Mouse (Mus musculus) intestine, embryonic 16.5 days (tissue): ENCODE measurements at regions not wholly inside any gene's neighbourhood (a gene's known extent, or its start where the extent isn't known, plus 50 kb on each side); places are given as distances from the start of the nearest gene placed in this dataset.
"Not testable (repeated sequence)": the region's sequence is repeated elsewhere in the genome, so short reads cannot be mapped to it uniquely, and the experiment has no call there.

Experiments used
- ATAC-seq: fragments of 200-750 bp; cut with Nextera tagmentation; 2 replicates; pipeline ENCODE4 v1.8.0; 2017; ENCODE audit warnings: moderate TSS enrichment, moderate library complexity
- H3K27ac ChIP-seq: fragments of 300-500 bp; sonication (generic); 2 replicates; pipeline ENCODE4 v1.5.1; 2014; ENCODE audit warnings: mild to moderate bottlenecking, low read length
- H3K27me3 ChIP-seq: fragments of 300-500 bp; sonication (generic); replicated peaks from 2 replicates; pipeline ENCODE4 v1.6.1; 2014; ENCODE audit warnings: low read length, control low read depth, mixed read lengths; ENCODE audit not compliant: control insufficient read depth, insufficient read depth
- H3K36me3 ChIP-seq: fragments of 300-500 bp; sonication (generic); 2 replicates; pipeline ENCODE4 v1.6.1; 2014; ENCODE audit warnings: low read length, control low read depth; ENCODE audit not compliant: control insufficient read depth, insufficient read depth
- H3K4me1 ChIP-seq: fragments of 300-500 bp; sonication (generic); 2 replicates; pipeline ENCODE4 v1.6.1; 2014; ENCODE audit warnings: low read length, control low read depth, mixed read lengths; ENCODE audit not compliant: control insufficient read depth, insufficient read depth
- H3K4me2 ChIP-seq: fragments of 300-500 bp; sonication (generic); 2 replicates; pipeline ENCODE4 v1.6.1; 2014; ENCODE audit warnings: low read depth, low read length, control low read depth
- H3K4me3 ChIP-seq: fragments of 300-500 bp; sonication (generic); 2 replicates; pipeline ENCODE4 v1.5.1; 2014; ENCODE audit warnings: mild to moderate bottlenecking, low read length
- H3K9ac ChIP-seq: fragments of 300-500 bp; sonication (generic); 2 replicates; pipeline ENCODE4 v1.6.1; 2014; ENCODE audit warnings: low read depth, low read length
- H3K9me3 ChIP-seq: fragments of 300-500 bp; sonication (generic); 2 replicates; pipeline ENCODE4 v1.6.1; 2016; ENCODE audit warnings: low read length, control low read depth; ENCODE audit not compliant: control insufficient read depth
- WGBS: fragments of 180-500 bp; shearing (Covaris S2); extraction: QIAGEN DNeasy Blood & Tissue Kit; methylation state at CpG from one replicate; pipeline ENCODE4 v1.1.7; 2014; 5-methylcytosine and 5-hydroxymethylcytosine counted together

GRCm38 (mm10) chr10:20843277-20843676 lies 109.1 kb upstream of the Ahi1 start:
- WGBS = 67% methylated on average over 3 of the region's 3 CpGs
- ATAC-seq = no peak
- no peaks in the 10 kb centered on the region for H3K36me3 ChIP-seq
- H3K27ac ChIP-seq = no peak overlapping the region
- no peak overlapping the region for H3K4me3 ChIP-seq
- no peaks in the 10 kb centered on the region for H3K4me1 ChIP-seq
- H3K4me2 ChIP-seq = no peak overlapping the region
- no peaks in the 10 kb centered on the region for H3K9me3 ChIP-seq
- no peaks in the 10 kb centered on the region for H3K27me3 ChIP-seq
- H3K9ac ChIP-seq = no peak overlapping the region

GRCm38 (mm10) chr10:20842131-20842530 lies 110.2 kb upstream of the Ahi1 start:
- Histone ChIP-seq H3K4me1 (no peaks in the 10 kb centered on the region), H3K9ac (no peak overlapping the region), H3K36me3 (no peaks in the 10 kb centered on the region), H3K4me2 (no peak overlapping the region), H3K4me3 (no peak overlapping the region), H3K27me3 (no peaks in the 10 kb centered on the region), H3K27ac (0 out of 2 replicates have a peak overlapping the region, but pooled peaks have one; percentile 2), H3K9me3 (no peaks in the 10 kb centered on the region)
- no peak for ATAC-seq
- WGBS = 75% methylated on average over 1 of the region's 1 CpGs

- no peak overlapping the region for H3K9ac ChIP-seq
- H3K27ac ChIP-seq = 0 out of 2 replicates have a peak overlapping the region, but pooled peaks have one; percentile 2
- H3K9me3 ChIP-seq = no peaks in the 10 kb centered on the region
- H3K27me3 ChIP-seq = no peaks in the 10 kb centered on the region
- H3K4me3 ChIP-seq = no peak overlapping the region
- H3K4me2 ChIP-seq = no peak overlapping the region
- no peaks in the 10 kb centered on the region for H3K36me3 ChIP-seq
- ATAC-seq = no peak
- no peaks in the 10 kb centered on the region for H3K4me1 ChIP-seq
- 58% methylated on average over 3 of the region's 3 CpGs for WGBS
Measured at GRCm38 (mm10) chr10:20841430-20842040, 110.8 kb upstream of the Ahi1 start.

- Histone ChIP-seq H3K36me3 (no peaks in the 10 kb centered on the region), H3K4me3 (no peak overlapping the region), H3K9ac (no peak overlapping the region), H3K4me1 (no peaks in the 10 kb centered on the region), H3K4me2 (no peak overlapping the region), H3K27me3 (no peaks in the 10 kb centered on the region), H3K9me3 (no peaks in the 10 kb centered on the region), H3K27ac (no peak overlapping the region)
- 56% methylated on average over 8 of the region's 8 CpGs for WGBS
- ATAC-seq = no peak
Measured at GRCm38 (mm10) chr10:20838685-20839425, 113.5 kb upstream of the Ahi1 start.

- not testable (repeated sequence) for H3K4me3 ChIP-seq, H3K27ac ChIP-seq, H3K4me1 ChIP-seq, ATAC-seq, H3K9me3 ChIP-seq, H3K9ac ChIP-seq, H3K36me3 ChIP-seq, H3K27me3 ChIP-seq, H3K4me2 ChIP-seq
- 78% methylated on average over 4 of the region's 4 CpGs for WGBS
Measured at GRCm38 (mm10) chr10:20836816-20837215, 111.9 kb upstream of the Pde7b start.

- H3K9ac ChIP-seq = no peak overlapping the region
- 80% methylated on average over 11 of the region's 11 CpGs for WGBS
Measured at GRCm38 (mm10) chr10:20834806-20835575, 110.1 kb upstream of the Pde7b start.

GRCm38 (mm10) chr10:20828304-20828703 lies 103.4 kb upstream of the Pde7b start:
- peak; percentile 70 for ATAC-seq
- H3K27me3 ChIP-seq = no peaks in the 10 kb centered on the region
- no peaks in the 10 kb centered on the region for H3K4me1 ChIP-seq
- no peak overlapping the region for H3K9ac ChIP-seq
- no peak overlapping the region for H3K27ac ChIP-seq
- H3K4me3 ChIP-seq = no peak overlapping the region
- no peak overlapping the region for H3K4me2 ChIP-seq
- whole genome bisulfite sequencing = 43% methylated on average over 1 of the region's 1 CpGs
- H3K9me3 ChIP-seq = no peaks in the 10 kb centered on the region
- H3K36me3 ChIP-seq = no peaks in the 10 kb centered on the region

More at GRCm38 (mm10) chr10:20834806-20835575, 110.1 kb upstream of the Pde7b start:
- no peak overlapping the region for H3K4me2 ChIP-seq
- H3K9me3 ChIP-seq = no peaks in the 10 kb centered on the region
- H3K4me1 ChIP-seq = no peaks in the 10 kb centered on the region
- H3K36me3 ChIP-seq = no peaks in the 10 kb centered on the region
- no peak overlapping the region for H3K27ac ChIP-seq
- H3K4me3 ChIP-seq = no peak overlapping the region
- ATAC-seq = no peak
- H3K27me3 ChIP-seq = no peaks in the 10 kb centered on the region

- no peaks in the 10 kb centered on the region for H3K9me3 ChIP-seq
- H3K27me3 ChIP-seq = no peaks in the 10 kb centered on the region
- H3K4me3 ChIP-seq = no peak overlapping the region
- ATAC-seq = no peak
- no peaks in the 10 kb centered on the region for H3K36me3 ChIP-seq
- H3K27ac ChIP-seq = no peak overlapping the region
- H3K4me2 ChIP-seq = no peak overlapping the region
- no peaks in the 10 kb centered on the region for H3K4me1 ChIP-seq
- H3K9ac ChIP-seq = no peak overlapping the region
Measured at GRCm38 (mm10) chr10:20827473-20827872, 102.6 kb upstream of the Pde7b start.

- Histone ChIP-seq H3K27ac (no peak overlapping the region), H3K9me3 (no peaks in the 10 kb centered on the region), H3K9ac (no peak overlapping the region), H3K36me3 (no peaks in the 10 kb centered on the region), H3K27me3 (no peaks in the 10 kb centered on the region), H3K4me1 (no peaks in the 10 kb centered on the region), H3K4me2 (no peak overlapping the region), H3K4me3 (no peak overlapping the region)
- ATAC-seq = no peak
- 60% methylated on average over 4 of the region's 4 CpGs for WGBS
Measured at GRCm38 (mm10) chr10:20818548-20818947, 93.7 kb upstream of the Pde7b start.
